Mouse (Mus musculus) liver, adult 2 months (tissue): ENCODE results near the gene Fuca1. TPM values are rescaled to one million over a fixed set of nuclear protein-coding genes. Genes with fewer than 3 reads are reported as not detected.

Source experiments
- DNase-seq: peaks from one replicate; pipeline ENCODE4 v3.0.0-alpha.2; 2011; ENCODE audit warnings: low read depth, low spot score; ENCODE audit errors: extremely low read depth
- H3K27ac ChIP-seq: fragments of 200-500 bp; replicated peaks from 2 replicates; pipeline ENCODE4 v1.5.1; 2012; ENCODE audit warnings: low read depth, mild to moderate bottlenecking, control low read depth, inconsistent platforms, low read length; ENCODE audit not compliant: insufficient read depth
- H3K27me3 ChIP-seq: fragments of 200-500 bp; 2 replicates; pipeline ENCODE4 v1.6.1; 2012; ENCODE audit warnings: mild to moderate bottlenecking, moderate library complexity, low read length, inconsistent platforms; ENCODE audit not compliant: control insufficient read depth, insufficient read depth
- H3K36me3 ChIP-seq: fragments of 200-500 bp; 2 replicates; pipeline ENCODE4 v1.6.1; 2012; ENCODE audit warnings: low read length, inconsistent platforms; ENCODE audit not compliant: control insufficient read depth, insufficient read depth
- H3K4me1 ChIP-seq: fragments of 200-500 bp; 2 replicates; pipeline ENCODE4 v1.6.1; 2011; ENCODE audit warnings: low read length; ENCODE audit not compliant: control insufficient read depth, insufficient read depth
- H3K4me3 ChIP-seq: fragments of 200-500 bp; 2 replicates; pipeline ENCODE4 v1.5.1; 2011; ENCODE audit warnings: low read depth, mild to moderate bottlenecking, control low read depth, low read length, moderate library complexity; ENCODE audit not compliant: insufficient read depth
- H3K79me2 ChIP-seq: fragments of 200-500 bp; 2 replicates; pipeline ENCODE4 v1.6.1; 2012; ENCODE audit warnings: inconsistent platforms, mild to moderate bottlenecking, low read length, moderate library complexity; ENCODE audit not compliant: control insufficient read depth, insufficient read depth
- H3K9ac ChIP-seq: fragments of 200-500 bp; 2 replicates; pipeline ENCODE4 v1.6.1; 2012; ENCODE audit warnings: low read depth, mild to moderate bottlenecking, control low read depth, inconsistent platforms, low read length
- CTCF ChIP-seq: fragments of 200-500 bp; IDR thresholded peaks from 2 replicates; pipeline ENCODE4 v1.5.1; 2011; ENCODE audit warnings: low read depth, low read length, control low read depth
- POLR2A ChIP-seq: fragments of 200-500 bp; IDR thresholded peaks from 2 replicates; pipeline ENCODE4 v1.6.1; 2011; ENCODE audit warnings: low read length, control low read depth; ENCODE audit not compliant: insufficient read depth; ENCODE audit errors: extremely low read depth
- WGBS: fragments of 180-500 bp; shearing (Covaris S2); methylation state at CpG from one replicate; pipeline ENCODE4 v1.1.7; 2018; 5-methylcytosine and 5-hydroxymethylcytosine counted together
- polyA plus RNA-seq: library from polyadenylated mRNA; depleted of rRNA; stranded (reverse); fragments of >200 nt; gene quantifications from 2 replicates; pipeline ENCODE4 v1.2.3, GENCODE M21; 2012
- total RNA-seq: library from RNA; depleted of rRNA; stranded (reverse); fragments of >200 nt; gene quantifications from 2 replicates; pipeline ENCODE4 v1.2.3, GENCODE M21; 2014

Fuca1 gene
- total and polyA plus RNA-seq, 2 experiments: 46.4 to 54.9 TPM

DNA sequence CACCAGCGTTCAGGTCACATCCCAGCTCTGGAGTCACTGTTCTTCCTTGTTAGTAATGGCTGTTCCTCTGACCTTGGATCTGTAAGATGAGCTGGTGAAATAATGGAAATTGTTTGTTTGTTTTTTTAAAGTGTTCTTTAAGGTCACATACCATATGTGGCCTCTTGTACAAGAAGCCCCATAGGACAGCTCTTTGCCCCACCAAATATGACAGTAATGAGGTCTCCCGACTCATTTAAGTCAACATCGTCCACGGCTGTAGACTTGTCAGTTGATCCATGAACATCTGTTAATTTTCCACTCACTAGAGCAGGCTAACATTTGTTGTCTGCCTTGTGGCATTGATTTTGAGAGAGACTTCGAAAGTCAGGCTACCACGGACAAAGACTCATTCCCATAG lies 41.5 kb upstream of the Fuca1 start:
- WGBS: 50% methylated on average over 6 of the region's 6 CpGs
- Histone ChIP-seq H3K9ac (no peak overlapping the region), H3K4me3 (no peak overlapping the region), H3K27ac (no peak overlapping the region), H3K36me3 (no peaks in the 10 kb centered on the region), H3K79me2 (no peaks in the 10 kb centered on the region), H3K4me1 (peaks cover 25% of the 10 kb centered on the region), H3K27me3 (no peaks in the 10 kb centered on the region)
- TF ChIP-seq POLR2A: no peak
- TF ChIP-seq CTCF: no peak
- no peak for DNase-seq

DNA sequence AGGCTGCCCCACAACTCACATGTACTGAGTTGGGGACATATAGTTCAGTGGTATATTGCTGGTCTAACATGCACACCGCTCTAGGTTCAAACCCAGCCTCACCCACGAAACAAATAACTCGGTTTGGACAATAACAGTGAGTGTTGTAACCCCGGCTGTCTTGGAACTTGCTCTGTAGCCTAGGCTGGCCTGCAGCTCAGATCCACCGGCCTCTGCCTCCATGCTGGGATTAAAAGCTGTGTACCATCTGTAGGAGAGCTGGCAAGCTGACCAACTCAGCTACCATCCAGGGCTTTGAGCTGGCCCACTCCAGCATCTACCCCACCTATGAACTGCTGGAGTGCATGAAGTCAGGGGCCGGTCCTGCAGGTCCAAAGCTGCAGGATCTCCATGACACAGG lies 40.5 kb upstream of the Fuca1 start:
- Histone ChIP-seq H3K36me3 (no peaks in the 10 kb centered on the region), H3K9ac (no peak overlapping the region), H3K4me3 (no peak overlapping the region), H3K4me1 (peaks cover 18% of the 10 kb centered on the region), H3K79me2 (no peaks in the 10 kb centered on the region), H3K27ac (no peak overlapping the region), H3K27me3 (no peaks in the 10 kb centered on the region)
- DNase-seq: no peak
- WGBS: 95% methylated on average over 6 of the region's 6 CpGs
- TF ChIP-seq POLR2A: no peak
- TF ChIP-seq CTCF: no peak

DNA sequence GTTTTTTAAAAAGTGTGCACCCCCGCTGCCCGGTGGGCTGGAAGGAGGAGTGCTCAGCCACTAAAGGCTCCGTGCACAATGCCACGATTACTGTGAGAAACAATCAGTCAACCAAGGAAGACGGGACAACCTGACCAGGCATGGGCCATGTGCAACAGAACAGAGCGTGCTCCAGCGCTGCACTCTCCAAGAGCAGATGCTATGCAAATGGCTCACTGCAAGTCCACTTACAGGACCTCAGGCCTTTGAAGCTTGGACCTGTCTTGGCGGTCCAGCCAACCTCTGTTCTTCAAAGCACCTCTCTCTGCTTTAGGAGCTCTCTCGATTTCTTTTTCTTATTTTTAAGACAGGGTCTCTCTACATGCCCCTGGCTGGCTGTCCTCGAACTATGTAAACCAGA lies 40.0 kb upstream of the Fuca1 start:
- no peak for DNase-seq
- no peak overlapping the region for H3K4me3 ChIP-seq
- peaks cover 16% of the 10 kb centered on the region for H3K4me1 ChIP-seq
- H3K27me3 ChIP-seq: no peaks in the 10 kb centered on the region
- no peak overlapping the region for H3K27ac ChIP-seq
- no peaks in the 10 kb centered on the region for H3K79me2 ChIP-seq
- no peak overlapping the region for H3K9ac ChIP-seq
- TF ChIP-seq POLR2A (no peak), CTCF (no peak)
- H3K36me3 ChIP-seq: no peaks in the 10 kb centered on the region
- WGBS: 91% methylated on average over 10 of the region's 10 CpGs

DNA sequence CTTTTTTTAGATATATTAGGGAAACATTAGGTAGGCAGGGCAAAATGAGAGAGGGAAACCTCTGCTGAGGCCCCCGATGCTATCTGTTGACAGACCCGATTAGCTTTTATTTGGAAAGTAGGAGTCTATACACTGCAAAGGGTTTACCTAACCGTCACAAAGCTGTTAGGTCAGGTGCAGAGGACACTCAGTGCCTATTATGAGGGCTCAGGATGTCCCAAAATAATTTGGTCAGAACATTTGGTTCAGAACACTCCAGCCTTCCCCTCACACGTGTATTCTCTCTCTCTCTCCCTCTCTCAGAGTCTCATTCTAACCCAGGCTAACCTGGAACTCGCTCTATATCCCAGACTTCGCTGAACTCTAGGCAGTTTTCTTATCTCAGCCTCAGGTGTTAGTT lies 38.5 kb upstream of the Fuca1 start:
- DNase-seq: no peak
- H3K36me3 ChIP-seq: no peaks in the 10 kb centered on the region
- TF ChIP-seq POLR2A: no peak
- TF ChIP-seq CTCF: no peak
- peaks cover 8% of the 10 kb centered on the region for H3K4me1 ChIP-seq
- H3K27me3 ChIP-seq: no peaks in the 10 kb centered on the region
- 81% methylated on average over 6 of the region's 6 CpGs for WGBS
- no peak overlapping the region for H3K9ac ChIP-seq
- no peak overlapping the region for H3K4me3 ChIP-seq
- H3K27ac ChIP-seq: no peak overlapping the region
- no peaks in the 10 kb centered on the region for H3K79me2 ChIP-seq

DNA sequence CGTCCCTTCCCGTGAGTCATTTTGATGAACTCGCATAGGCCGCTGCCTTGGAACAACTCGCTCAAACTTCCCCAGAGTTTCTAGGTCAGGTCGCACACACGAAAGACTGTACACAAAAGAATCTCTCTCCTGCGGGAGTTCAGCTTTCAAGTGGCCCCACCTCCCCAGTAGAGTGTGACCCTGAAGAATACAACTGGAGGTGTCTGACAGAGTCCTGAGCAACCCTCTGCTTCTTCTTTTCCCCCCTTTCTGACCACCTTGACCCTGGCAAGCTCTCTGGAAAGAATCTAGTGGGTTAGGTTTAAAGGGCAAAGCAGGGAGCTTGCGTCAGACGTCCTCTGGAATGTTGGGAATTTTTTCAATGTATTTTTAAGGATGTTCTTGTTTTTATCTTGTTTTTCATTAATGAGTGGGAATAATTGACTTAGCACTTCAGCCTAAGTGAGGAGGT lies 37.1 kb upstream of the Fuca1 start:
- no peaks in the 10 kb centered on the region for H3K36me3 ChIP-seq
- H3K9ac ChIP-seq: peak overlapping the region; percentile 16
- TF ChIP-seq CTCF: no peak
- TF ChIP-seq POLR2A: no peak
- WGBS: 7% methylated on average over 10 of the region's 10 CpGs
- no peaks in the 10 kb centered on the region for H3K27me3 ChIP-seq
- H3K79me2 ChIP-seq: no peaks in the 10 kb centered on the region
- H3K27ac ChIP-seq: peak overlapping the region; percentile 90
- DNase-seq: peak; percentile 79
- H3K4me3 ChIP-seq: no peak overlapping the region
- H3K4me1 ChIP-seq: peaks cover 7% of the 10 kb centered on the region

DNA sequence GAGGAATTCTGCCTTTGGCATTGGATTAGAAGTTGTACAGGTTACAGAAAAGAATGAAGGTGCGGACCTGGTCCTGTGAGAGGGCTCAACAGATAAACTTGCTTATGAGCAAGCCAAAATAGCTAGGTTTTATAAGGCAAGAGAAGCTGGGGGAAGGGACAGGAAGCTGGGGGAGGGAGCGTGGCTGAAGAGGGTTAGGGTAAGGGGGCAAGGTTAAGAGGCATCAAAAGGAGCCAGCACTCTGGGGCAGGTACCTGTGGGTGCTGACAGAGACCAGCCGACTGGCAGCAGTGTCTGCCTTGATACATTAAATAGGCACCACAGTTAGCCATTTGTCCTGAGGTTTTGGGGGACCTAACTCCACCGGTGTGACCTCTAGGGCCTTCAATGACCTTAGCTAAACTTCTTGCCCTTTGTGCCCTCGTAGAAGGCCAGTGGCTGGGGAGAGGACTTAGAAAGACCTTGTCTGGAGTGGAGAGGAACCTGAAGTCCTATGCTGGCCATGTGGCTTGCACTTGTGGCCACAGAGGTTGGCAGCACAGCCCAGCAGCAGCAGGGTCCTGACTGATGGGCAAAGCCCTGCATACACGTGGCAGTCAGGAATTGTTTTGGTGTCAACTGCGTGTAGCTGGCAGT lies 36.5 kb upstream of the Fuca1 start:
- H3K27me3 ChIP-seq: no peaks in the 10 kb centered on the region
- peaks cover 7% of the 10 kb centered on the region for H3K4me1 ChIP-seq
- TF ChIP-seq POLR2A: no peak
- TF ChIP-seq CTCF: no peak
- H3K4me3 ChIP-seq: no peak overlapping the region
- H3K79me2 ChIP-seq: no peaks in the 10 kb centered on the region
- H3K9ac ChIP-seq: no peak overlapping the region
- no peak overlapping the region; the same call in 1 of the 2 replicates for H3K27ac ChIP-seq
- no peak for DNase-seq
- WGBS: 60% methylated on average over 7 of the region's 7 CpGs
- H3K36me3 ChIP-seq: no peaks in the 10 kb centered on the region
